Mouse (Mus musculus) left cerebral cortex, postnatal 36 days (tissue): Measurements from ENCODE around the gene Ccl4. TPM values are rescaled to one million over a fixed set of nuclear protein-coding genes. Genes with fewer than 3 reads are reported as not detected.

Source experiments
- DNase-seq, 2 experiments: peaks; one replicate each; pipeline ENCODE4 v3.0.0; 2021 to 2022; ENCODE audit warnings: low spot score in 2 of 2, mixed read lengths in 1 of 2
- intact Hi-C: fragments of 180-260 bp; cut with DNase I; formaldehyde crosslinking; loops from one replicate; pipeline ENCODE4 v1.15.1; 2025
- total RNA-seq, 2 experiments: library from RNA; stranded (reverse); gene quantifications; 2 replicates each; pipeline ENCODE4 v1.2.3; 2021

Gene Ccl4
- not detected for total RNA-seq

GRCm38 (mm10) chr11:83662204-83662603 is at the start of gene Ccl4:
Gene Ccl4 (plus strand): TSS chr11:83662584.
- intact Hi-C loops, result no loop called here
- DNase-seq, result no peak

GRCm38 (mm10) chr11:83616586-83616985 is 45.8 kb upstream of the Ccl4 start:
- no peak for DNase-seq
- intact Hi-C loops, result no loop called here

- intact Hi-C loops, result no loop called here
- no peak for DNase-seq
These were observed 44.1 kb upstream of the Ccl4 start for GRCm38 (mm10) chr11:83618238-83618637.

DNA sequence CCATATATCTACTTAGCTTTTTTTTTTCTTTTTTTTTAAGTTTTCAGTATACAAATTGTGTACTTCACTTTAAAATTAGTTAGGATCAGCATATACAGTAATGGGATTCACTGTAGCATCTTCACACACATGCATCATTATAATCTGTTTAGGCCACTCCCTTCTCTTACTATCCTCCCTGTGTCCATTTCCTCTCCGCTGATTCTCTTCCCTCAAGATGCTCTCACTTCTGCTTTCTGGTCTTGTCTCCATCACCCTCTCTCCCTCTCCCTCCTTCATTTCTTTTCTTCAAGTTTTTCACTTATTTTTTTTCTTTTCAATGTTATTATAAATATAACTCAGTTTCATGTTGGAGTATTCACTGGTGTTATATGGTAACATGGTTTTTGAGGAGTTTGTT is 43.3 kb upstream of the Ccl4 start:
- intact Hi-C loops, result no loop called here
- no peak for DNase-seq

- intact Hi-C loops, result no loop called here
- DNase-seq, result no peak
These were observed 38.8 kb upstream of the Ccl4 start for GRCm38 (mm10) chr11:83623586-83623985.

DNA sequence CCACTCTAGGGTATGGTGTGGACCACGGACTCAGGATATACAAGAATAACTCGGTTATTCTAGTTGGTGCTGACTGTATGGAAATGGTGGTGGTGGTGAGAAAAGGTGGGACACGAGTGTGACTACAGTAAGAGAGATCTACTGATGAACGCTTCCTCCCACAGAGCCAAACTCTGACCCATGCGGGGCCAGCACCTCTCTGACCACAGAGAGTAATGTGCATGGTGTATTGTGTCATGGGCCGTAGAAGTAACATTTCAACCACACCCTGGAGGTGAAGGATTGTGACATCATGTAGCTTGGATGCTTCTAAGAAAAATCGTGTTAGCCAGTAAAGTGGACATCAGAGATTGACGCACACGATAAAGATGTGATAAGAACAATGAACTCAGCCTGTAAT is 33.6 kb upstream of the Ccl4 start:
- intact Hi-C loops, result no loop called here
- no peak for DNase-seq

- intact Hi-C loops, result no loop called here
- DNase-seq, result no peak
These were observed 31.8 kb upstream of the Ccl4 start for GRCm38 (mm10) chr11:83630630-83631029.

GRCm38 (mm10) chr11:83631065-83631464 is 31.3 kb upstream of the Ccl4 start:
- intact Hi-C loops, result no loop called here

DNA sequence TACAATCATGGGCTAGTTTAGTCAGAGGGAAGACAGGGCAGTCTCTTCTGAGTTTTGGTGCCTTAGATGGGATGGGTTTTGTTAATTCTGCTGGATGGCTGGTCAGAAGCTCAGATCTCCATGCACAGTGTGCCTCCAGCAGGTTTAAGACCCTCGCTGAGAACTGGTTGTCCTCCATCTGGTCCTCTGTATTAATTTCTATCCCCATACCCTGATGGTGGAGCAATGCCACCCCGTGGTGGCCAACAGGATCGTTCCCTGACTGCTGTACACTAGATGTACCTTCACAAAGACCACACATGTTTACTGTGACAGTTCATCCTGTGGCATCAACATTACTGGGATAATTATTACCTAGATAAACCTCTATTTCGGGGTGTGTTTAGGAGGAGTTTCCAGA is 29.6 kb upstream of the Ccl4 start:
- DNase-seq, result no peak
- intact Hi-C loops, result no loop called here

More at GRCm38 (mm10) chr11:83631065-83631464, 31.3 kb upstream of the Ccl4 start:
- no peak for DNase-seq

DNA sequence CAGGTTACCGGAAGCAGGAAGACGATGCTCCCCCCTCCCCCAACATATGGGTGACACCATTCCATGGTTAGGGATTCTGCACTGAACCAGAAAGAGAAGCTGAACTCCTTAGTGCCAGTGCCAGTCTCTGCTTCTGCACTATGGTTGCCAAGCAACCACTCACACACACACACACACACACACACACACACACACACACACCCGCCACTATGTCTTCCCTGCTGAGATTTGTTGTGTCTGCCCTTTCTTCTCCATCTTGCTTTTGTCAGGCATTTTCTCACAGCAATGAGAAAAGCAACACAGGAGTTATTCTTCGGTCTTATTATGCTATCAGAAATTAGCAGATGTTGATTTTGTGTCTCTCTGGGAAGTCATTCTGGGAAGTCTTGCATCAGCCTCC is 28.0 kb upstream of the Ccl4 start:
- intact Hi-C loops, result no loop called here
- DNase-seq, result no peak

GRCm38 (mm10) chr11:83634898-83635297 is 27.5 kb upstream of the Ccl4 start:
- no peak for DNase-seq
- intact Hi-C loops, result no loop called here

DNA sequence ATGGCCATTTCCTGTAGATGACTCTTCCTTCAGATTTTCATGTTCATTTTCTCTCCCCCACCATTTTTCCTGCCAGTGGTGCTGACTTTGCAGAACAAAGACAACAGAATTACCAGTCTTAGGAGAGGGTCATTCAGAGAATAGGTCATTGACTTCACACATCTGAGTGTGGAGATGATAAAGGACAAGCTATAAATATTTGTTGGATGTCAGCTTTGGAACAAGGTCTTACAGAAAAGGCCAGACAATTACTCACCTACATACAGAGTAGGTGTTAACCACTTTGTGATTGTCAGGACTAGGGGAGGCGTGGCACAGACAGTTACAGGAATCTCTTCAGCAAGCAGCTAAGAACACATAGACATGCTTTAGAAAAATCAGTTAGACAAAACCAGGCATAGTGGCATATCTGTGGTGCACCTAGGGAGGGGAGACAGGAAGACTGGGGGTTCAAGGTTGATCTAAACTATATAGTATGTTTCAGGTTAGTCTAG is 25.6 kb upstream of the Ccl4 start:
- intact Hi-C loops, result no loop called here
- DNase-seq, result no peak

- DNase-seq, result no peak
- intact Hi-C loops, result no loop called here
These were observed 23.4 kb upstream of the Ccl4 start for GRCm38 (mm10) chr11:83638934-83639333.

GRCm38 (mm10) chr11:83639533-83639932 is 22.9 kb upstream of the Ccl4 start:
- no peak for DNase-seq
- intact Hi-C loops, result no loop called here

GRCm38 (mm10) chr11:83640141-83640540 is 22.2 kb upstream of the Ccl4 start:
- intact Hi-C loops, result no loop called here
- DNase-seq, result no peak

GRCm38 (mm10) chr11:83641216-83641615 is 21.2 kb upstream of the Ccl4 start:
- DNase-seq, result no peak

GRCm38 (mm10) chr11:83645521-83645920 is 16.9 kb upstream of the Ccl4 start, which contains the start of gene Rpl9-ps1:
Gene Rpl9-ps1 (minus strand): TSS chr11:83645621.
- intact Hi-C loops, result no loop called here
- no peak for DNase-seq

More at GRCm38 (mm10) chr11:83641216-83641615, 21.2 kb upstream of the Ccl4 start:
- intact Hi-C loops, result no loop called here

DNA sequence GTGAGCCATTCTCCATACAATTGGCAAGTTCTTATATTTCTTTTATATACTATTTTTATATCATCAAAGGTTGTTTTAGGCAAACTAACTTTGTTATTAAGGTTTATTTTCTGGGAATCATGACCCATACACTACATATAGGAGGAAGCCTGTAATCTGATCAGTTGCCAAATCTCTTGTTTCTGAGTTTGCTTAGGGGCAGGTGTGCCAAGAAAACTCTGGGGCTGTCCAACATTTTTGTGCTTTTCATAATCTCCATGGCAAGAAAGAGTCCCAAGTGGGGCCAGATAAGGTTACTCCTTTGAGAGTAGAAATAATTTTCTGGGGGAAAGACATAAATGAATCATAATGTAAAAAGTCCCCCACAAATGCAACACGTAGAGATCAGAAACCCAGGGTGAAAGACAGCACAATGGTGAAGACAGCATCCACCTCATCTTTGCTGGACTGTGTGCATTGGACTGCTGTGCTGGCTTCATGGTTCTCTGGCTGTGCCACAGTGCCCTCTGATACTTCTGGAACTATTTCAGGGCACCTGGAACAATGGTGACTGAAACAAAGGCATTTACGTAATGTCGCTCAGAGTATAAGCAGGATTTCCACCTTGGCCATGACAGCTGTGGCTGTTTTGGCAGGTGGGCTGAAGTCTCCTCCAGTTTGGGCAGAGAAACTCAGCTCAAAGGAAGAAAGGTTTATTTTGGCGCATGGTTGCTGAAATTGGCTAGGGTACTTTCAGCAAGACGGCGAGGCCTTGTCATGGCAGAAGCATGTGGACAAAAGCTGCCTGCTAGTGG is 15.8 kb upstream of the Ccl4 start:
- intact Hi-C loops, result no loop called here
- no peak for DNase-seq

DNA sequence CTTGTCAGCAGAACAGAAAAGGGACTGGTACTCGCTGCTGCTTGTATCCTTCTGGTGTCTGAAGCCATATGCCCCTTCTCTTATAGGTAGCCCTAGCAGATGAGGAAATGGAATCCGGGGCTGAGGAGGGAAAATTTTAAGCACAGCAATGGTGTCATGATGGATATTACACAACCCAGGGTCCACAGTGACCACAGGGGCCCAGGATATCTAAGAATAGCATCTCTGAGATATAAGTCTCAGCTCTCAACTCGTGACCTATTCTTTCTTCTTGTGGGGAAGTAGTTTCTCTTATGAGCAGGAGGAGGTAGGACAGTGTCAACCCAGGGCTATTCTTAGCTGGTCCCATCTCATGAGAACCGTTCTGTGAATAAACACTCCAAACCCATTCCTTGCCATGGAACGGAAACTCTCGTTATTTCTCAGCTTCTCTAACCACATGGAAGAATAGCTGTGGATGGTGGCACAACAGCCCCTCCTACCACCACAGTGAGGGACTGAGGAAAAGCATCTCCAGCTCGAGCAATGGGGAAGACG is 13.0 kb upstream of the Ccl4 start, which contains the start of gene Ccl3:
TSS of gene Ccl3 (minus strand) at position 51 of the 537 bp plus-strand sequence.
- intact Hi-C loops, result no loop called here
- DNase-seq, result no peak

DNA sequence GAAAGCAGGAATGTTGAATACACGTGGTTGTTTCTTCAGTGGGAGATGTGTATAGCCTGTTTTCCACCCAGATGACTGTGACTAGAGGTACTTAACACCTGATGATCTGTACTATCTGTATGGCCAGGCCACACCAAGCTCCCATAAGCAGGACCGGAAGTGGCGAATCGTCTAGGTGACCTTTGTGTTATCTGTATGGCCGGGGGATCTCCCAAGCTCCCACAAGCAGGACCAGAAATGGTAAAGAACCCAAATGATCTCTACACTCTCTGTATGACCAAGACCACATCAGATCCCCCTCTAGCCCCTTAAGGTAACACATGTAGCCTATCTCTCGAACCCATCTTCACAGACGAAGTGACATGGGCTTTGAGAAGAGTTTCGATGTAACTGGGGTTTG is 7.8 kb upstream of the Ccl4 start:
- intact Hi-C loops, result no loop called here

GRCm38 (mm10) chr11:83657508-83657907 is 4.9 kb upstream of the Ccl4 start:
- no peak for DNase-seq
- intact Hi-C loops, result no loop called here

More for the DNA sequence above, 7.8 kb upstream of the Ccl4 start:
- DNase-seq, result no peak
